10 mouse cellular contexts compared by ENCODE assay signal in genomic region chr7:100855300-100855699, GRCm38 (mm10). TPM values are rescaled to one million over a fixed set of nuclear protein-coding genes. Genes with fewer than 3 reads are reported as not detected.
DNase-seq lines count a peak whose midpoint lies in the region; ATAC-seq and TF ChIP-seq lines count a peak whose summit lies in the region.
"Had no signal": no experiment of that assay in that cellular context is flagged by ENCODE, and none has a peak within 500 bp of the region (broad histone marks: within the 10 kb centered on the region; RNA-seq: fewer than 3 reads in every experiment).

No protein-coding gene starts in this region.

- no peak overlapping the region for H3K9ac ChIP-seq in lung, embryonic 15.5 days
- H3K9ac ChIP-seq in lung, postnatal 0 days (replicated peaks; ENCODE audit: low read depth): no peak overlapping the region
- H3K9ac ChIP-seq in embryonic facial prominence, embryonic 15.5 days: no peak overlapping the region

- DNase-seq in heart, embryonic 10.5 days (ENCODE audit: low spot score): no peak
- DNase-seq in heart, postnatal 14 days: no peak
- DNase-seq in lung, postnatal 0 days (ENCODE audit: low spot score): no peak
- no peak for DNase-seq in testis, postnatal 10 days (ENCODE audit: low spot score)
- no peak for DNase-seq in ovary, adult 18-20 months (ENCODE audit: low spot score)
- DNase-seq: cerebellum, adult 11-12 months; kidney, adult 18-20 months had no signal

- peaks cover 79% of the 10 kb centered on the region for H3K4me1 ChIP-seq in heart, embryonic 10.5 days
- peaks cover 34% of the 10 kb centered on the region for H3K4me1 ChIP-seq in lung, embryonic 15.5 days
- H3K4me1 ChIP-seq in lung, postnatal 0 days (ENCODE audit: insufficient read depth, low read depth, low read length): 0 out of 2 replicates have a peak, but pooled peaks cover 7% of the 10 kb centered on the region
- peaks cover 63% of the 10 kb centered on the region for H3K4me1 ChIP-seq in embryonic facial prominence, embryonic 15.5 days

- ATAC-seq in lung, embryonic 15.5 days (ENCODE audit: borderline replicate concordance, extremely low read depth, low FRiP score, low TSS enrichment): no peak
- no peak for ATAC-seq in lung, postnatal 0 days
- ATAC-seq in embryonic facial prominence, embryonic 15.5 days (ENCODE audit: insufficient number of reproducible peaks, low FRiP score, low TSS enrichment, low read depth): no peak
- ATAC-seq in megakaryocyte, adult 5-6 weeks (ENCODE audit: poor library complexity, severe bottlenecking): 0 out of 2 replicates have a peak, but pooled peaks have one; percentile 18

- intact Hi-C loops in heart, postnatal 14 days (cut with DNase I): no loop called here

- peak overlapping the region; percentile 76 for H3K27ac ChIP-seq in heart, embryonic 10.5 days
- peak overlapping the region; percentile 56 for H3K27ac ChIP-seq in lung, embryonic 15.5 days
- H3K27ac ChIP-seq in lung, postnatal 0 days (ENCODE audit: low read length): no peak overlapping the region
- H3K27ac ChIP-seq in embryonic facial prominence, embryonic 15.5 days (replicated peaks): peak overlapping the region; percentile 22; the same call in 1 of the 2 replicates

- no peaks in the 10 kb centered on the region for H3K9me3 ChIP-seq in heart, embryonic 10.5 days
- no peaks in the 10 kb centered on the region for H3K9me3 ChIP-seq in lung, embryonic 15.5 days
- no peaks in the 10 kb centered on the region for H3K9me3 ChIP-seq in lung, postnatal 0 days (ENCODE audit: low read length)
- no peaks in the 10 kb centered on the region for H3K9me3 ChIP-seq in embryonic facial prominence, embryonic 15.5 days (replicated peaks)

- H3K4me2 ChIP-seq in lung, embryonic 15.5 days: no peak overlapping the region
- H3K4me2 ChIP-seq in lung, postnatal 0 days (replicated peaks; ENCODE audit: low read depth, low read length): no peak overlapping the region
- H3K4me2 ChIP-seq in embryonic facial prominence, embryonic 15.5 days (replicated peaks): no peak overlapping the region

- no peak for TF ChIP-seq CTCF in lung, postnatal 0 days (IDR thresholded peaks at IDR 0.05)

- H3K4me3 ChIP-seq in heart, embryonic 10.5 days: no peak overlapping the region
- no peak overlapping the region for H3K4me3 ChIP-seq in lung, embryonic 15.5 days
- H3K4me3 ChIP-seq in lung, postnatal 0 days (ENCODE audit: low read depth, low read length): no peak overlapping the region
- no peak overlapping the region for H3K4me3 ChIP-seq in embryonic facial prominence, embryonic 15.5 days (replicated peaks)

- TF ChIP-seq EP300 in lung, postnatal 0 days (IDR thresholded peaks at IDR 0.05): no peak

- H3K36me3 ChIP-seq in heart, embryonic 10.5 days: no peaks in the 10 kb centered on the region
- H3K36me3 ChIP-seq in lung, embryonic 15.5 days: no peaks in the 10 kb centered on the region
- H3K36me3 ChIP-seq in lung, postnatal 0 days (ENCODE audit: insufficient read depth, low read length): no peaks in the 10 kb centered on the region
- H3K36me3 ChIP-seq in embryonic facial prominence, embryonic 15.5 days: no peaks in the 10 kb centered on the region

- H3K27me3 ChIP-seq in heart, embryonic 10.5 days (ENCODE audit: insufficient read depth, poor library complexity, severe bottlenecking): no peaks in the 10 kb centered on the region
- no peaks in the 10 kb centered on the region for H3K27me3 ChIP-seq in lung, embryonic 15.5 days
- H3K27me3 ChIP-seq in lung, postnatal 0 days (replicated peaks; ENCODE audit: insufficient read depth, low read length): no peaks in the 10 kb centered on the region
- no peaks in the 10 kb centered on the region for H3K27me3 ChIP-seq in embryonic facial prominence, embryonic 15.5 days

- 42% methylated on average over 4 of the region's 4 CpGs for WGBS in heart, embryonic 10.5 days
- WGBS in lung, embryonic 15.5 days: 35% methylated on average over 4 of the region's 4 CpGs
- WGBS in lung, postnatal 0 days: 35% methylated on average over 4 of the region's 4 CpGs
- 36% methylated on average over 4 of the region's 4 CpGs for WGBS in embryonic facial prominence, embryonic 15.5 days

RNA-seq across cellular contexts. Expression of gene Relt, which starts 7.9 kb away (rescaled TPM):
- 4.4 and 5.3 TPM in 2 replicates for polyA plus RNA-seq in heart, embryonic 10.5 days (2016; fragmentation: Nextera tagmentation; extraction: Ambion mirVana)
- 1 to 10 TPM; 2.4 to 3.3 TPM for total RNA-seq in heart, postnatal 14 days (2021)
- polyA plus RNA-seq in lung, embryonic 15.5 days (2015; fragmentation: Nextera tagmentation; extraction: Ambion mirVana): 3.6 and 4.6 TPM in 2 replicates
- 2.8 and 3.8 TPM in 2 replicates for polyA plus RNA-seq in lung, postnatal 0 days (2015; fragmentation: Nextera tagmentation; extraction: Ambion mirVana)
- 3.5 and 4.2 TPM in 2 replicates for polyA plus RNA-seq in embryonic facial prominence, embryonic 15.5 days (2015; fragmentation: Nextera tagmentation; extraction: Ambion mirVana)
- 23.9 and 27.2 TPM in 2 replicates for total RNA-seq in megakaryocyte, adult 5-6 weeks (2015)
- 45.0 and 58.3 TPM in 2 replicates for total RNA-seq in megakaryocyte, adult 5-6 weeks (2017)
